Mouse (Mus musculus) forebrain, embryonic 10.5 days (tissue): Measurements from ENCODE around the gene Setd2. TPM values are rescaled to one million over a fixed set of nuclear protein-coding genes. Genes with fewer than 3 reads are reported as not detected.

Experiments
- DNase-seq: peaks from one replicate; pipeline ENCODE4 v3.0.0-alpha.2; 2017; ENCODE audit warnings: low spot score; ENCODE audit errors: extremely low spot score
- H3K27ac ChIP-seq: fragments of 300-500 bp; sonication (generic); 2 replicates; pipeline ENCODE4 v1.5.1; 2016; ENCODE audit warnings: mild to moderate bottlenecking
- H3K27me3 ChIP-seq: fragments of 300-500 bp; sonication (generic); 2 replicates; pipeline ENCODE4 v1.6.1; 2016; ENCODE audit warnings: mild to moderate bottlenecking; ENCODE audit not compliant: poor library complexity, severe bottlenecking
- H3K36me3 ChIP-seq: fragments of 300-500 bp; sonication (generic); replicated peaks from 2 replicates; pipeline ENCODE4 v1.6.1; 2016; ENCODE audit warnings: mild to moderate bottlenecking, moderate library complexity
- H3K4me1 ChIP-seq: fragments of 300-500 bp; sonication (generic); 2 replicates; pipeline ENCODE4 v1.6.1; 2016
- H3K4me3 ChIP-seq: fragments of 300-500 bp; sonication (generic); 2 replicates; pipeline ENCODE4 v1.5.1; 2016; ENCODE audit warnings: mild to moderate bottlenecking, moderate library complexity
- H3K9me3 ChIP-seq: fragments of 300-500 bp; sonication (generic); 2 replicates; pipeline ENCODE4 v1.6.1; 2016; ENCODE audit warnings: mild to moderate bottlenecking, moderate library complexity
- WGBS: fragments of 180-500 bp; shearing (Covaris S2); methylation state at CpG from one replicate; pipeline ENCODE4 v1.1.7; 2016; 5-methylcytosine and 5-hydroxymethylcytosine counted together
- polyA plus RNA-seq: library from polyadenylated mRNA; unstranded; fragments of >200 nt; fragmentation: Nextera tagmentation; extraction: Ambion mirVana; gene quantifications from 2 replicates; pipeline ENCODE4 v1.2.1, GENCODE M21; 2016

The Setd2 gene
- polyA plus RNA-seq, 1 experiment from 2014 or later, result 38.0 TPM

GRCm38 (mm10) chr9:110541988-110542387 lies 9.6 kb downstream of the Setd2 start:
- no peak overlapping the region for H3K27ac ChIP-seq
- H3K4me1 ChIP-seq, result no peaks in the 10 kb centered on the region
- no peak for DNase-seq
- no peaks in the 10 kb centered on the region for H3K27me3 ChIP-seq
- H3K4me3 ChIP-seq, result no peak overlapping the region
- 92% methylated on average over 4 of the region's 4 CpGs for WGBS
- H3K9me3 ChIP-seq, result no peaks in the 10 kb centered on the region
- peaks cover 35% of the 10 kb centered on the region for H3K36me3 ChIP-seq

- no peak overlapping the region for H3K27ac ChIP-seq
- no peaks in the 10 kb centered on the region for H3K9me3 ChIP-seq
- peaks cover 68% of the 10 kb centered on the region for H3K36me3 ChIP-seq
- WGBS, result 97% methylated on average over 19 of the region's 19 CpGs
- H3K27me3 ChIP-seq, result no peaks in the 10 kb centered on the region
- DNase-seq, result no peak
- no peak overlapping the region for H3K4me3 ChIP-seq
- no peaks in the 10 kb centered on the region for H3K4me1 ChIP-seq
Measured at GRCm38 (mm10) chr9:110548261-110548660, 15.9 kb downstream of the Setd2 start.

GRCm38 (mm10) chr9:110568309-110568708 lies 35.9 kb downstream of the Setd2 start:
- no peak overlapping the region for H3K4me3 ChIP-seq

DNA sequence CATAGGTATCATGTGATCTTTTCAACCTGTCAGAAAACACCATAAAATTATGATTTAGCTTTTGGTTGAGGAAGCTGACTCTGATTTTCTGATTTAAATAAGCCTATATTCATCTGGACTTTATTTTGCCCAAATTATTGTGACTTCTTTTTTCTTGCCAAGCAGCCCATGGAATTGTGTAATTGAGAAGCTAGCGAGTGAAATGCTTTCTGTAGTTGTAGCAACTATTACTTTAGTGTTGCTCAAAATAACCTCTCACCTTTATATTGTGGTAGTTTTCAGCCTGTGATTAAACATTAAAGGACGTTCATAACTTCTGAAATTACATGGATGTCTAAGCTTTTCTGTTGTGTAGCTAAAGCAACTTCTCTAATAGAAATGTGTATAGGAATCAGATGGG lies 49.8 kb downstream of the Setd2 start:
- no peaks in the 10 kb centered on the region for H3K27me3 ChIP-seq
- peaks cover 76% of the 10 kb centered on the region for H3K36me3 ChIP-seq
- WGBS, result 93% methylated on average over 2 of the region's 2 CpGs
- no peaks in the 10 kb centered on the region for H3K4me1 ChIP-seq
- H3K9me3 ChIP-seq, result no peaks in the 10 kb centered on the region
- H3K4me3 ChIP-seq, result no peak overlapping the region
- no peak overlapping the region for H3K27ac ChIP-seq
- no peak for DNase-seq

More at GRCm38 (mm10) chr9:110568309-110568708, 35.9 kb downstream of the Setd2 start:
- Histone ChIP-seq H3K9me3 (no peaks in the 10 kb centered on the region), H3K36me3 (peaks cover 100% of the 10 kb centered on the region), H3K27me3 (no peaks in the 10 kb centered on the region), H3K27ac (no peak overlapping the region), H3K4me1 (no peaks in the 10 kb centered on the region)
- DNase-seq, result no peak

- Histone ChIP-seq H3K27me3 (no peaks in the 10 kb centered on the region), H3K4me1 (no peaks in the 10 kb centered on the region), H3K9me3 (no peaks in the 10 kb centered on the region), H3K27ac (no peak overlapping the region), H3K4me3 (no peak overlapping the region), H3K36me3 (peaks cover 73% of the 10 kb centered on the region)
- 96% methylated on average over 1 of the region's 1 CpGs for WGBS
- no peak for DNase-seq
Measured at GRCm38 (mm10) chr9:110583521-110583920, 51.1 kb downstream of the Setd2 start.

DNA sequence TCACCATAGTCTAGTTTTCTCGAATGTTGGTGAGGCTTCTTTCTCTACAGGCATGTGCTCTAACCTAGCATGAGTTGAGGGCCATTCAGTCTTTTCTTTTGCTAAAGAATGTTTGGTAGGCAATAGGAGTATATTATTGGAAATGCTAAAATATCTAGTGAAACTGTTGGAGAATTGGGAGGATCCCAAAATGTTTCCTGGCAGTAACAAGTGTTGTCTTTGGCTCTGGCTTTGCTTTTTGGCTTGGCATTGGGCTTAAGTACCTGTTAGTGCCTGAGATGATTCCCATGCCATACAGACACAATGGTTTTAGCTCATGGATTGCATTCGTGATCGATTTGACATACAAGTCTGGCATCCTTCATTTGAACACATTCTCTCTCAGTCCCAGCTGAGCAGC lies 79.1 kb downstream of the Setd2 start:
- no peaks in the 10 kb centered on the region for H3K9me3 ChIP-seq
- no peak for DNase-seq
- WGBS, result 97% methylated on average over 3 of the region's 3 CpGs
- no peaks in the 10 kb centered on the region for H3K4me1 ChIP-seq
- no peak overlapping the region for H3K27ac ChIP-seq
- no peak overlapping the region for H3K4me3 ChIP-seq
- no peaks in the 10 kb centered on the region for H3K27me3 ChIP-seq
- peaks cover 92% of the 10 kb centered on the region for H3K36me3 ChIP-seq

GRCm38 (mm10) chr9:110617081-110617480 lies 84.7 kb downstream of the Setd2 start:
- H3K27ac ChIP-seq, result no peak overlapping the region
- 0 out of 2 replicates have a peak, but pooled peaks cover 2% of the 10 kb centered on the region for H3K4me1 ChIP-seq
- no peak overlapping the region for H3K4me3 ChIP-seq
- WGBS, result 86% methylated on average over 3 of the region's 3 CpGs
- H3K36me3 ChIP-seq, result peaks cover 95% of the 10 kb centered on the region
- H3K27me3 ChIP-seq, result no peaks in the 10 kb centered on the region
- no peaks in the 10 kb centered on the region for H3K9me3 ChIP-seq
- DNase-seq, result no peak

- peaks cover 26% of the 10 kb centered on the region for H3K4me1 ChIP-seq
- no peak for DNase-seq
Measured at GRCm38 (mm10) chr9:110620180-110620579, 87.8 kb downstream of the Setd2 start.

DNA sequence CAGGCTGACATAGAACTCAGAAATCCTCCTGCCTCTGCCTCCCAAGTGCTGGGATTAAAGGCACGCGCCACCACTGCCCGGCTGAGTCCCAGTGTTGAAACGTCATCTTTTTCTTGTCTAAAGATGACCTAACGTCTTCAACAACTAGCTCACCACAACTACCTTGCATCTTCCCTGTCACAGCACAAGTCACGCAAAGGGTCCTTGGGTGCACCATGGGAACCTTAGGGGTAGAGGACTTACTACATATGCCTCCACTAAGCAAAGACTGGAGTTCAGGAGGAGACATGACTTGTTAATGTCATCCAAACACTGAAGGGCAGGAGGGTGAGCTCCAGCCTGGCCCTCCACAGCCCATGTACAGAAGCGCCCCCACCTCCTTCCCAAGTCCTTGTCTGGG lies 88.3 kb downstream of the Setd2 start:
- peaks cover 31% of the 10 kb centered on the region for H3K4me1 ChIP-seq
- H3K36me3 ChIP-seq, result peaks cover 72% of the 10 kb centered on the region
- no peak overlapping the region for H3K27ac ChIP-seq
- H3K4me3 ChIP-seq, result no peak overlapping the region
- DNase-seq, result no peak
- 95% methylated on average over 7 of the region's 7 CpGs for WGBS
- no peaks in the 10 kb centered on the region for H3K9me3 ChIP-seq
- peaks cover 4% of the 10 kb centered on the region for H3K27me3 ChIP-seq

More at GRCm38 (mm10) chr9:110620180-110620579, 87.8 kb downstream of the Setd2 start:
- no peaks in the 10 kb centered on the region for H3K27me3 ChIP-seq
- H3K9me3 ChIP-seq, result no peaks in the 10 kb centered on the region
- H3K4me3 ChIP-seq, result no peak overlapping the region
- H3K36me3 ChIP-seq, result peaks cover 77% of the 10 kb centered on the region
- no peak overlapping the region for H3K27ac ChIP-seq
- WGBS, result 87% methylated on average over 7 of the region's 7 CpGs

DNA sequence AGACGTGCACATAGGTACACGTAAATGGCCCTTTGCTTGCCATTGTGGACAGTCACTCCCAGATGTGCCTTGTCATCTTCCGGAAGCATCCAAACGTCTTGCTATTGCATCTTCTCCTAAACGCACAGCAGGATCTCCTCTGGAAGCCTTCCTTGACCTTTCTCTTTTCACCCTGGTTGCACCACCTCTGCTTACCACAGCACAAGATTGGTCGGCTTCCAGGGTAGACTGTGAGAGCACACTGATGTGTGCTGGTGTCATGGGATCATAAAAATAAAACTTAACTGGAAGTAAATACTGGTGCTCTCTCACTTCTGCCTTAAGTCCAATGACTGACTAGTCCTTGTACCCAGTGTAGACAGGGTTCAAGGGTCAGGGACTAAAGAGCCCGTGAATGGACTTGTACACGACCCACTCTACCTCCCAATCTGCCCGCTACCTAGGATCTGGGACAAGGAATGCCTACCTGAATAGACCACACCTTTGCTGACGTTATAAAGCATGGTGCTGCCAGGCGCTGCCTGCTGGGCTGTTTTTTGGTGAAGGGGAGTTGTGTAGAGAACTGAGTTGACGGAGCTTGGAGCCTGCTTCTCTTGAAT lies 90.3 kb downstream of the Setd2 start:
- no peak for DNase-seq
- Histone ChIP-seq H3K9me3 (no peaks in the 10 kb centered on the region), H3K4me1 (peaks cover 34% of the 10 kb centered on the region), H3K4me3 (no peak overlapping the region), H3K27me3 (peaks cover 12% of the 10 kb centered on the region), H3K36me3 (peaks cover 57% of the 10 kb centered on the region), H3K27ac (no peak overlapping the region)
- WGBS, result 89% methylated on average over 12 of the region's 12 CpGs

DNA sequence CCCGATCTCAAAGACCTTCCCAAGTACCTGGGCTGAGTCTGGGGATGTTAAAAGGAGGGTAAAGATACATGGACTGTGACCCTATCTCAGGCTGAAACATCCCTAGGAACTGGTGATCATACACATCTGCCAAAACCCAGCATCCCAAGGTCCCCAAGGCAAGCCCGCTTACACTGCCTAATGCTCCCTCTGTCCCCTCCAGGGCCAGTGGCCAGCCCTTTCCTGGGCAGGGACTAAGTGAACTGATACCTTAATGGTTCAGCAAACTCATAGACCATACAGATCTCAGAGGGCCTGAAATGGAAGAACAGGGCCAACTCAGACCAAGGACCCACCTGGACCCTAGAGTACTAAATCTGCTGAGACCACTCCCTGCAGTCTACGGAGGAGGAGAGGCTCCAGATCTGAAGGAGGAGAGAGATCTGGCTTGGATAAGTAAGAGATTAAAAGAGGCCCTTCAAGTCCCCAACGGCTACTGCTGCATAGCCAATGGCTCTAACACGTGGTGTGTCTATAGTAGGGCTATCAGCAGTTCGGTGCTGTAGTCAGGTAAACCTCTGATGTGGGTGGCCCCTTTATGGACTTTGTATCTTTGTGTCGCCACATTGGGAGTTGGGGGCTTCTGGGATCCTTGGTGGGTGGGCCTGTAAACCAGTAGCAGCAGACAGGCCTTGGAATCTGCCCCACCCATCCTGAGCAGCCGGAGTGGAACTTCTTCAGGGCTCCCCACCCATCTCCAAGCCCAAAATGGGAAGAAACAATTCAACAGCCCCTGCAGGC lies 91.2 kb downstream of the Setd2 start:
- Histone ChIP-seq H3K4me1 (peaks cover 34% of the 10 kb centered on the region), H3K9me3 (no peaks in the 10 kb centered on the region), H3K4me3 (peak overlapping the region; percentile 64), H3K27me3 (peaks cover 12% of the 10 kb centered on the region), H3K36me3 (peaks cover 53% of the 10 kb centered on the region), H3K27ac (peak overlapping the region; percentile 90)
- 50% methylated on average over 8 of the region's 8 CpGs for WGBS
- no peak for DNase-seq

DNA sequence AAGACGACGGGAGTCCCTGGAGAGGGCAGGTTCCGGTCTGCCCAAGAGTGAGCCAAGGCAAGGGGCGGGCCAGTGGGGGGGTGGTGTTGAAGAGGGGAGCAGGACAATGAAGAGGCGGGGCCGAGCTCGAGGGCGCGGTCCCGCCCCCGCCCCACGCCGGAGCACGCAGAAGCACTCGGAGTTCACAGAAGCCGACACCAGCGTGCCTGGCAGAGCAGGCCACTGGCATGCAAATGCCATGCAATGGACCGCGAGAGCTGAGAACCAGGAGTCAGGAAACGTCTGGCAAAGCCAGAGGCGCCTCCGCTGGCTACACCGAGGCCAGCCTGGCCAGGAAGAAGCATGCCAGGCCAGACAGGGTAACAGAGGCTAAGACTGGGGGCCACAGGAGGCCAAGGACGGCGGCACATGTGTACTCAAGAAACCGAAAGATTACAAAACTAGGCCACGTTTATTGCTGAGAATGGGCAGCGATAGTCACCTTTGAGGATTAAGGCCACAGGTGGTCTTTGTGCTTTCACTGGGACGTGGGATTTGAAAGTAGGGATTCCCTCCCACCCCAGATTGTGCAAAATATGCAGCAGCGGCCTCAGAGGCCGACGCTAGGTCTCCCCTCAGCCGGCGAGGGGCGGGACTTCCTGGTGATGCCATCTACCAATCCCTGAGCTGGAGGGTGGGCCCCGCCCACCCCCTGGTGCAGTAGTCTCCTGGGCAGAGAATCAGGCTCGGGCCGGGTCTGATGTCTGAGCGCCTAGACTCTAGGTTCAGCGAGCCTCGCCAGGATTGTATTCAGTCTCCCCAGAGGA lies 92.2 kb downstream of the Setd2 start, which contains the start of gene Nradd:
Nradd (minus strand) TSS at position 92 of the 806 bp plus-strand sequence.
- under 1% methylated on average over 41 of the region's 41 CpGs for WGBS
- Histone ChIP-seq H3K4me1 (peaks cover 34% of the 10 kb centered on the region), H3K27ac (peak within 1 kb of the TSS; percentile 90), H3K4me3 (peak within 1 kb of the TSS; percentile 64), H3K9me3 (no peaks in the 10 kb centered on the region), H3K36me3 (peaks cover 50% of the 10 kb centered on the region), H3K27me3 (peaks cover 12% of the 10 kb centered on the region)
- DNase-seq, result peak; percentile 92
